Mouse (Mus musculus): ENCODE results near the gene Wdr47.

DNA sequence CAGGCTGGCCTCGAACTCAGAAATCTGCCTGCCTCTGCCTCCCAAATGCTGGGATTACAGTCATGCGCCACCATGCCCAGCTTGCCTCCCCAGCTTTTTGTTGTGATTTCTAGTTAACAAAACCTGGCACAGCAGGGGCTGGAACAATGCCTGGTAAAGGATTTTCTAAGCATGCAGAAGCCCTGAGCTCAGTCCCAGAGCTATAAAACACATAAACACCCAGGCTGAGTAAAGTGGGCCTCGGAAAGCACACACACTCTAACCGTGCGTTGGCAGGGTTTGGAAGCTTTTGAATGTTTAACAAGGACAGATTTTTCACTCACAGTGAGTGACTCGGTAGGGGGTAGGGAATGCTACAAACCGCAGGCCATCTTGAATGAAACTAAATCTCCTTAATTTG is 55.0 kb downstream of the Wdr47 start:
- TF ChIP-seq POLR2A (IDR thresholded peaks at IDR 0.05; ENCODE audit: extremely low read depth, insufficient read depth, low read length) (no peak), CTCF (IDR thresholded peaks at IDR 0.05; ENCODE audit: extremely low read depth, insufficient read depth, low read length) (no peak)
